Mouse (Mus musculus) liver, embryonic 11.5 days (tissue): ENCODE results near the gene Aup1. TPM values are rescaled to one million over a fixed set of nuclear protein-coding genes. Genes with fewer than 3 reads are reported as not detected.

Source experiments
- ATAC-seq: fragments of 200-750 bp; cut with Nextera tagmentation; replicated peaks from 2 replicates; pipeline ENCODE4 v1.8.0; 2017; ENCODE audit warnings: moderate number of reproducible peaks, mild to moderate bottlenecking, moderate TSS enrichment, moderate library complexity; ENCODE audit not compliant: low FRiP score
- DNase-seq: peaks from one replicate; pipeline ENCODE4 v3.0.0-alpha.2; 2017; ENCODE audit warnings: low spot score
- H3K27ac ChIP-seq: fragments of 300-500 bp; sonication (generic); 2 replicates; pipeline ENCODE4 v1.5.1; 2014; ENCODE audit warnings: mild to moderate bottlenecking, low read depth, low read length, control low read depth
- H3K27me3 ChIP-seq: fragments of 300-500 bp; sonication (generic); replicated peaks from 2 replicates; pipeline ENCODE4 v1.6.1; 2014; ENCODE audit warnings: low read length, mixed read lengths; ENCODE audit not compliant: control insufficient read depth, insufficient read depth
- H3K36me3 ChIP-seq: fragments of 300-500 bp; sonication (generic); 2 replicates; pipeline ENCODE4 v1.6.1; 2014; ENCODE audit warnings: mild to moderate bottlenecking, low read length, moderate library complexity, mixed read lengths; ENCODE audit not compliant: control insufficient read depth, insufficient read depth
- H3K4me1 ChIP-seq: fragments of 300-500 bp; sonication (generic); replicated peaks from 2 replicates; pipeline ENCODE4 v1.6.1; 2014; ENCODE audit warnings: low read length, mixed read lengths; ENCODE audit not compliant: control insufficient read depth, insufficient read depth
- H3K4me2 ChIP-seq: fragments of 300-500 bp; sonication (generic); 2 replicates; pipeline ENCODE4 v1.6.1; 2014; ENCODE audit warnings: mild to moderate bottlenecking, control low read depth, moderate library complexity
- H3K4me3 ChIP-seq: fragments of 300-500 bp; sonication (generic); 2 replicates; pipeline ENCODE4 v1.5.1; 2014; ENCODE audit warnings: low read depth, low read length, control low read depth
- H3K9ac ChIP-seq: fragments of 300-500 bp; sonication (generic); 2 replicates; pipeline ENCODE4 v1.6.1; 2014; ENCODE audit warnings: low read depth, low read length, control low read depth
- H3K9me3 ChIP-seq: fragments of 300-500 bp; sonication (generic); 2 replicates; pipeline ENCODE4 v1.6.1; 2016; ENCODE audit warnings: low read length, inconsistent platforms, mixed read lengths; ENCODE audit not compliant: control insufficient read depth
- WGBS: fragments of 180-500 bp; shearing (Covaris S2); extraction: QIAGEN DNeasy Blood & Tissue Kit; methylation state at CpG from one replicate; pipeline ENCODE4 v1.1.7; 2014; 5-methylcytosine and 5-hydroxymethylcytosine counted together
- microRNA counts: library from miRNA; unstranded; fragments of <30 nt; microRNA quantifications from one replicate; lab custom pipeline; 2015
- microRNA-seq: library from miRNA; unstranded; fragments of <30 nt; microRNA quantifications from one replicate; pipeline ENCODE4, GENCODE M21; 2017; ENCODE audit warnings: borderline number of aligned reads
- polyA plus RNA-seq: library from polyadenylated mRNA; unstranded; fragments of >200 nt; fragmentation: Nextera tagmentation; extraction: Ambion mirVana; gene quantifications from 2 replicates; pipeline ENCODE4 v1.2.1, GENCODE M21; 2014

The Aup1 gene
- polyA plus RNA-seq, 1 experiment from 2014 or later = 230 TPM

GRCm38 (mm10) chr6:83098411-83098810 lies 44.1 kb downstream of the Aup1 start:
- peaks cover 20% of the 10 kb centered on the region for H3K4me1 ChIP-seq
- no peak overlapping the region for H3K9ac ChIP-seq
- H3K4me3 ChIP-seq = no peak overlapping the region
- H3K36me3 ChIP-seq = no peaks in the 10 kb centered on the region
- H3K4me2 ChIP-seq = no peak overlapping the region
- H3K27ac ChIP-seq = no peak overlapping the region
- H3K9me3 ChIP-seq = no peaks in the 10 kb centered on the region
- ATAC-seq = no peak
- 59% methylated on average over 2 of the region's 2 CpGs for WGBS
- DNase-seq = no peak
- H3K27me3 ChIP-seq = no peaks in the 10 kb centered on the region; the same call in none of the 2 replicates

DNA sequence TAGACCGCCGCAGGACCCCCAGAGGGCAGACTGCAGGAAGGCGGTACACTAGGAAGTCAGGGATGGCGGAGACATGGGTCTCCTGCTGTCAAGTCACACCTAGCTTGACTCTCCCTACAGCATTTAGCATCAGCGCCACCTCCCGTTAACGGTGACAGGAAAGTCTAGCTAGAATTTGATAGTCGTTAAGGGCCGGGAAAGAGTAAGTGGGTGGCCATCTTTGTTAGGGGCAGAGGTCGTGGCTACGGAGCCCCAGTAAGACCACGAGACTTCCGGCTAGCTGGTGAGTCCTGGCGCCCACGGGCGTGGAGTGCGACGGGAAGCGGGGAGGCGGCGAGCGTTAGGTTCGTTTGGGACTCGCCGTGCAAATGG lies 47.0 kb downstream of the Aup1 start, which contains the start of the genes Ccdc142 and Gm42688:
Gene Ccdc142 (plus strand): TSS at position 286 of the 372 bp plus-strand sequence.
Gene Gm42688 (plus strand): TSS at position 302 of the 372 bp plus-strand sequence.
- Histone ChIP-seq H3K9me3 (no peaks in the 10 kb centered on the region), H3K4me3 (peak within 1 kb of the TSS; percentile 87), H3K36me3 (peaks cover 2% of the 10 kb centered on the region; the same call in 1 of the 2 replicates), H3K27me3 (no peaks in the 10 kb centered on the region; the same call in none of the 2 replicates), H3K27ac (peak within 1 kb of the TSS; percentile 87), H3K4me2 (peak within 1 kb of the TSS; percentile 100), H3K9ac (peak within 1 kb of the TSS; percentile 95), H3K4me1 (peaks cover 23% of the 10 kb centered on the region)
- WGBS = under 1% methylated on average over 25 of the region's 25 CpGs
- DNase-seq (peak; percentile 78), ATAC-seq (peak; percentile 86)

DNA sequence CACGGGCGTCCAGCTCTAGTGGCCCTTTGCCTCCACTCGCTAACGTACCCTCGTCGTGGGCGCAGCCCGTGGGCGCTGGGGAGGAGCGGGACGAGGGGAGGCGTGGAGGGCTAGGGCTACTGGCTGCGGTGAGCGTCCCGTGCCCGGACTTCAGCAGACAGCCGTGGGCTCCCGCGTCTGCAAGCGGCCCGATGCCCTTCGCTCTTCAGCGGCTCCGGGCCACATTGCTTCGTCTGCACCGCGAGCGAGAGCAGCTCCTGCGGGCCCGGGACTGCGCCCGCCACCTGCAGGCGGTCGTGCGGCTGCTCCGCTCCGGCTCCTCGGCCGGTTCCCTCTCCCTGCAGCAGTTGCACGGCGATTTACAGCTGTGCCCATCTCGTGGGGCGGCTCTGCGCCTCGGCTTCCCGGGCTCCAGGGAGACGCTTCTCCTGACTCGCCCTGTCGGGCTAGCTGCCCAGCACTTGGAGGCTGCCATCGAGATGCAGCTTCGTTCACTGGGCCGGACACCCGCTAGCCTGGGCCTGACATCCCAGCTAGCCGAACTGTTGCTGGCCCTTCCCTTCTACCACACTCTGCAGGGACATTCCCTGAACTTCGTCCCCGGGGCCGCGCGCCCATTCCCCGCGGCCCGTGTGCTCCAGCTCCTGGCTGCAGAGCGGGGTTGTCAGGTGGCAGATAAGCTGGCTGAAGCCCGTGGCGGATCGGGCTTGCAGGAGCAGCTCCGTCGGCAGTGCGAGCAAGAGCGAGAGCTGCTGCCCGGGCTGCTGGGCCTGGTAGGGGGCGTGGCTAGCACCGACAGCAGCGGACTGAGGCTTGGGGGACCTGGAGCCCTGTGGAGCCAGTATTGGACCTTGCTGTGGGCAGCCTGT lies 47.6 kb downstream of the Aup1 start:
- Histone ChIP-seq H3K9ac (peak overlapping the region; percentile 95), H3K36me3 (peaks cover 2% of the 10 kb centered on the region; the same call in 1 of the 2 replicates), H3K4me2 (peak overlapping the region; percentile 100), H3K9me3 (no peaks in the 10 kb centered on the region), H3K27me3 (no peaks in the 10 kb centered on the region; the same call in none of the 2 replicates), H3K27ac (peak overlapping the region; percentile 87), H3K4me3 (peak overlapping the region; percentile 87), H3K4me1 (peaks cover 23% of the 10 kb centered on the region)
- ATAC-seq (peak; percentile 77), DNase-seq (peak; percentile 77)
- under 1% methylated on average over 74 of the region's 74 CpGs for WGBS

- ATAC-seq (no peak), DNase-seq (no peak)
- peaks cover 32% of the 10 kb centered on the region for H3K4me1 ChIP-seq
- peaks cover 2% of the 10 kb centered on the region; the same call in 1 of the 2 replicates for H3K36me3 ChIP-seq
- peak overlapping the region; percentile 34; the same call in 1 of the 2 replicates for H3K27ac ChIP-seq
- H3K9me3 ChIP-seq = no peaks in the 10 kb centered on the region
- H3K4me2 ChIP-seq = peak overlapping the region; percentile 100
- peak overlapping the region; percentile 87 for H3K4me3 ChIP-seq
- H3K9ac ChIP-seq = peak overlapping the region; percentile 95
- no peaks in the 10 kb centered on the region; the same call in 1 of the 2 replicates for H3K27me3 ChIP-seq
- 50% methylated on average over 11 of the region's 11 CpGs for whole genome bisulfite sequencing
These were observed 48.9 kb downstream of the Aup1 start for GRCm38 (mm10) chr6:83103130-83103650.

- no peak for ATAC-seq
- no peak overlapping the region for H3K4me2 ChIP-seq
- no peak overlapping the region for H3K9ac ChIP-seq
- H3K36me3 ChIP-seq = peaks cover 2% of the 10 kb centered on the region; the same call in 1 of the 2 replicates
- no peaks in the 10 kb centered on the region for H3K9me3 ChIP-seq
- no peak overlapping the region for H3K4me3 ChIP-seq
- H3K4me1 ChIP-seq = peaks cover 33% of the 10 kb centered on the region
- 84% methylated on average over 4 of the region's 4 CpGs for WGBS
- DNase-seq = no peak
- no peak overlapping the region for H3K27ac ChIP-seq
- no peaks in the 10 kb centered on the region; the same call in 1 of the 2 replicates for H3K27me3 ChIP-seq
These were observed 49.8 kb downstream of the Aup1 start for GRCm38 (mm10) chr6:83104158-83104557.

MicroRNAs within 50 kb of the gene (microRNA counts, 519-probe panel; counts per million panel counts)
- microRNA mmu-miR-3470a+mmu-miR-3470b (lab: Ali Mortazavi, UCI) = not detected

Small RNA genes lying within 50 kb of the gene (microRNA-seq; reads per million reads assigned to microRNA genes)
- gene Mir3470a = not detected
- not detected for gene Mir7040

Other genes starting within 250 kb of the Aup1 start
- gene Sema4f, start 114.8 kb upstream of the Aup1 start, polyA plus RNA-seq = 0.14 and 0.34 TPM in 2 replicates
- gene M1ap, start 107.6 kb upstream of the Aup1 start, polyA plus RNA-seq = 6.8 and 8.2 TPM in 2 replicates
- gene Dok1, start 21.1 kb upstream of the Aup1 start, polyA plus RNA-seq = 12.6 and 17.2 TPM in 2 replicates
- gene Loxl3, start 20.3 kb upstream of the Aup1 start, polyA plus RNA-seq = 5.0 and 6.2 TPM in 2 replicates
- gene Htra2, start 752 bp downstream of the Aup1 start, polyA plus RNA-seq = 102 and 103 TPM in 2 replicates
- 6.1 and 6.2 TPM in 2 replicates for gene Dqx1, start 3.3 kb downstream of the Aup1 start, polyA plus RNA-seq
- gene Tlx2, start 15.8 kb downstream of the Aup1 start, polyA plus RNA-seq = 0.30 and 0.95 TPM in 2 replicates
- gene Pcgf1, start 23.3 kb downstream of the Aup1 start, polyA plus RNA-seq = 25.0 and 27.8 TPM in 2 replicates
- gene Lbx2, start 31.8 kb downstream of the Aup1 start, polyA plus RNA-seq = 0.53 and 0.73 TPM in 2 replicates
- 2.0 and 2.5 TPM in 2 replicates for gene Ccdc142, start 47.1 kb downstream of the Aup1 start, polyA plus RNA-seq
- gene Gm42688, start 47.1 kb downstream of the Aup1 start, polyA plus RNA-seq = 2.7 and 2.9 TPM in 2 replicates
- gene Mrpl53, start 54.5 kb downstream of the Aup1 start, polyA plus RNA-seq = 110 and 115 TPM in 2 replicates
- gene Mogs, start 61.0 kb downstream of the Aup1 start, polyA plus RNA-seq = 88.9 and 89.6 TPM in 2 replicates
- 45.1 and 50.3 TPM in 2 replicates for gene Wbp1, start 67.0 kb downstream of the Aup1 start, polyA plus RNA-seq
- gene Ino80b, start 70.9 kb downstream of the Aup1 start, polyA plus RNA-seq = 15.8 and 17.6 TPM in 2 replicates
- 14.7 and 15.4 TPM in 2 replicates for gene Rtkn, start 80.9 kb downstream of the Aup1 start, polyA plus RNA-seq
- gene Wdr54, start 101.9 kb downstream of the Aup1 start, polyA plus RNA-seq = 2.3 and 4.3 TPM in 2 replicates
- 0.08 and 0.12 TPM in 2 replicates for gene 1700003E16Rik, start 101.9 kb downstream of the Aup1 start, polyA plus RNA-seq
- 56.3 and 63.4 TPM in 2 replicates for gene Dctn1, start 111.4 kb downstream of the Aup1 start, polyA plus RNA-seq
- gene Slc4a5, start 165.3 kb downstream of the Aup1 start, polyA plus RNA-seq = 0.23 and 0.41 TPM in 2 replicates